Mouse (Mus musculus): Measurements from ENCODE around the gene Mast3.

Gene Mast3

GRCm38 (mm10) chr8:70804481-70805206, at the start of gene Mast3:
Mast3 (minus strand) TSS chr8:70805054.
- peak; percentile 85 for DNase-seq (ENCODE audit: extremely low read depth, insufficient read length, low spot score)

DNA sequence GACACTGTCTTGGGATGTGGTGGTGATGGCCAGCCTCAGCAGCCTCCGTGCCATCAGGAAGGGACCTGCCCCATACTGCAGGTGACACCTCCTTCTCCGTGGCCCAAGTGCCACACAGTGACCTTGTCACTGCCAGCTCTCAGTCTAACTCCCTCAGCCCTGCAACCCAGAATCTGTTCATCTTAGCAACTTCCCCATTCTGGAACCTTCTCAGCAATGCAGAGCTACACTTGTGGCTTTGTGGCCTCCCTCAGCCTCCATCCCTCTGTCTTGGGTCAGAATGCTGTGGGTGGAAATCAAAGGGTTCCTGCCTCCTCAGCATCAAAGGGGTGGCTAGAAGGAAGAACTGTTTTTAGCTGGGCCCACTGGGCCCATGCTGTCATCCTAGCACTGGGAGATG, 49.0 kb upstream of the Mast3 start:
- no peak for DNase-seq (ENCODE audit: extremely low read depth, insufficient read length, low spot score)

- no peak for DNase-seq (ENCODE audit: extremely low read depth, insufficient read length, low spot score)
Measured at GRCm38 (mm10) chr8:70852595-70853231, 47.9 kb upstream of the Mast3 start.

DNA sequence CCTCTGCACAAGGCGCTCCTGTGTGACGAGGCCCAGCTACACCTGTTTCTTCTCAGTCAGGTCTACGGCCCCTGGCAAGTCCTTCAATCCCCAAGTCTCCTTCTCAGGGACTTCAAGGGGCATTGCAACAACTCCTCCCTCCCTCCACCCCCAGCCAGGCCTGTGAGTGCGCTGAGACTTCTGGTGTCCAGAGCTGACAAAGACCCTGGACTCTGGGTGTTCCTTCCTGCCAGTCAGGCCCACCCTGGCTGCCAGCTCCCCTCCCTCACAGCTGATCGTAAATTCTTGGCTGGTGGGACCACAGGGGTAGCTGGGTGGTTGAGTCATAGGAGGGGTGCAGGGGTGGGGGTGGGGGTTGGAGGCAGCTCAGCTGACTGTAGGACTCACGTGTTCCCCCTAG, 47.0 kb upstream of the Mast3 start:
- DNase-seq (ENCODE audit: extremely low read depth, insufficient read length, low spot score) = no peak

GRCm38 (mm10) chr8:70850947-70851346, 46.1 kb upstream of the Mast3 start:
- DNase-seq (ENCODE audit: extremely low read depth, insufficient read length, low spot score) = no peak

- DNase-seq (ENCODE audit: extremely low read depth, insufficient read length, low spot score) = no peak
Measured at GRCm38 (mm10) chr8:70850132-70850845, 45.4 kb upstream of the Mast3 start.

- DNase-seq (ENCODE audit: extremely low read depth, insufficient read length, low spot score) = peak; percentile 59
Measured at GRCm38 (mm10) chr8:70849333-70849990, 44.6 kb upstream of the Mast3 start.

DNA sequence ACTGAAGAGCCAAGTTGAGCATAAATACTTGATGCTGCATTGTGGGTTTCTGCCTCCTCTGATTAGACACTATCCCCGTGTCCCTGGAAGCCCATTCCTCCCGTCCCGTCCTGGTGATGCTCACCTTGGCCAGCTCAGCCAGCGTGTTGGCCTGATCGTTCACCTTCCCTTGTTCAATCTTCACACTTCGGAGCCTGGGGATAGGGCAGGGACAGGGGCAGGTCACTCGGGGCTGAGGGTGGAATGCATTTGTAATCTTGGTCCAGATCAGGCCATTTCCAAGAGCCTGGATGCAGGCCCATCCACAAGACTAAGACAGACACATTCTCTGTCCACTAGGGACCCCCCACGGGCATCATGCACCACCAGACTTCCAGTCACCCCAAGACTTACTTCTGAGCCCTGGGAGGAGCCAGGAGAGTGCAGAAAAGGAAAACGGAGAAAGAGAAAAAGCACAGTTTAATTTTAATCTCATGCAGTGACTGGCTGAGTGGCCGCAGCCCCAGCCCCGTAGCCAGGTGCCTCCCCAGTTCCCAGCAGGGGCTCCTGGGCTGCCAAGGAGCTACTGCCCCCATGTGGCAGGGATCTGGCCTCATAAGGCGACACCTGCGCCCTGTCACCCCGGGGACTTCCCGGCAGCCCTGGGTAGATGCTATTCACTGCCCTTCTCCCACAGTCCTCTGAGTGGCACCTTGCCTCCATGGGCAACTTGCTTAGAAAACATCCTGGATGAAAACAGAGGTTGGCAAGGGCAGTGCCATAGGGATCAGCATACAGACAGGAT, 41.7 kb upstream of the Mast3 start:
- DNase-seq (ENCODE audit: extremely low read depth, insufficient read length, low spot score) = no peak

- no peak for DNase-seq (ENCODE audit: extremely low read depth, insufficient read length, low spot score)
Measured at GRCm38 (mm10) chr8:70845108-70845507, 40.3 kb upstream of the Mast3 start.

DNA sequence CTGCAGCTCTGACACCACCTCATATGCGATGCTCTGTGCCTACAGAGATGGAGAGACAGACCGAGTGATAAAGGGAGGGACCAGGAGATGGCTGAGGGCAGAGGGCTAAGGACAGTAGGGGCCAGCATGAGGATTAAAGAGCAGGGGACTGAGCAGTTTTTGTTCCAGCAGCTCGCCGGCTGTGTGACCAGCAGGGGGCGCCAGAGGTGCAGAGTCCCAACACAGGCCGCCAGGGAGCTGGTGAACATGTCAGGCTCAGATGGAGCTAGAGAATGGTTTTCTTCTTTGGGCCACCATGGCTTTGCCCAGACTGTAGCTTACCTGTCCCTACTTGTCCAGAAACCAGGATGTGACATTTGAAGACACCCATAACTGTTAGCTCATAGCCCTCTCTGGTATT, 39.7 kb upstream of the Mast3 start:
- DNase-seq (ENCODE audit: extremely low read depth, insufficient read length, low spot score) = peak; percentile 72

- DNase-seq (ENCODE audit: extremely low read depth, insufficient read length, low spot score) = no peak
Measured at GRCm38 (mm10) chr8:70843941-70844340, 39.1 kb upstream of the Mast3 start.

GRCm38 (mm10) chr8:70843214-70843773, 38.4 kb upstream of the Mast3 start:
- no peak for DNase-seq (ENCODE audit: extremely low read depth, insufficient read length, low spot score)

DNA sequence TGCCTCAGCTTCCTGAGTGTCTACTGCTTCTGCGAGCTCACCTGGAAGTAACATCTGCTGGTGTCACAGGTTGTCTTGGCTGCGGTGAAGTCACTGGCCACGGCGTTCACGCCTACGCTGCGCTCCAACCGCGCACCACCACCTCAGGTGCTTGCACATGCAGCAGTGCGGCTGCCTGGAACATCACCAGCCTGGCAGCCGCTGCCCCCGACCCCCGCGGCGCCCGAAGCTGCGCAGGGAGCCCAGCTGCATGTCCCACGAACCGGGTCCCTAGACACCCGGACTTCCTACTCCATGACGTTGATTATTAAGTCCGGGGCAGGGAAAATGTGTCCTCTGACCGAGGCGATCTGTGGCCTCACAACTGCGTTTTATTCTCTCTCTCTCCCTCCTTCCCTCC, 37.6 kb upstream of the Mast3 start:
- DNase-seq (ENCODE audit: extremely low read depth, insufficient read length, low spot score) = no peak

- DNase-seq (ENCODE audit: extremely low read depth, insufficient read length, low spot score) = peak; percentile 57
Measured at GRCm38 (mm10) chr8:70841147-70842072, 36.6 kb upstream of the Mast3 start.

DNA sequence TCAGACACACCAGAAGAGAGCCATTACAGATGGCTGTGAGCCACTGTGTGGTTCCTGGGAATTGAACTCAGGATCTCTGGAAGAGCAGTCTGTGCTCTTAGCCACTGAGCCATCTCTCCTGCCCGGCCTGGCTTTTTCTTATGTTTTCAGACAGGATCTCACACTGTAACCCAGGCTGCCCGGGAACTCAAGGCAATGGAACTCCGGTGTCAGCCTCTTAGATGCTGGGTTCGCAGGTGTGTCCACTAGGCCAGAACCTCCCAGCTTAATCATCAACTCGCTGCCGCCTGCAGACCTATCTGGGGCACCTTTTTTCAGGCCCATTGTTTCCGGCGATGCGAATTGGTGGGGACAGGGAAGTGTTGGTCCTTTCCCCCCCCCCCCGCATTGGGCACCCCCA, 35.7 kb upstream of the Mast3 start:
- no peak for DNase-seq (ENCODE audit: extremely low read depth, insufficient read length, low spot score)

- peak; percentile 96 for DNase-seq (ENCODE audit: extremely low read depth, insufficient read length, low spot score)
Measured at GRCm38 (mm10) chr8:70839408-70840351, 34.8 kb upstream of the Mast3 start, which contains the start of gene Arrdc2. Arrdc2 (minus strand) TSS chr8:70839720.

DNA sequence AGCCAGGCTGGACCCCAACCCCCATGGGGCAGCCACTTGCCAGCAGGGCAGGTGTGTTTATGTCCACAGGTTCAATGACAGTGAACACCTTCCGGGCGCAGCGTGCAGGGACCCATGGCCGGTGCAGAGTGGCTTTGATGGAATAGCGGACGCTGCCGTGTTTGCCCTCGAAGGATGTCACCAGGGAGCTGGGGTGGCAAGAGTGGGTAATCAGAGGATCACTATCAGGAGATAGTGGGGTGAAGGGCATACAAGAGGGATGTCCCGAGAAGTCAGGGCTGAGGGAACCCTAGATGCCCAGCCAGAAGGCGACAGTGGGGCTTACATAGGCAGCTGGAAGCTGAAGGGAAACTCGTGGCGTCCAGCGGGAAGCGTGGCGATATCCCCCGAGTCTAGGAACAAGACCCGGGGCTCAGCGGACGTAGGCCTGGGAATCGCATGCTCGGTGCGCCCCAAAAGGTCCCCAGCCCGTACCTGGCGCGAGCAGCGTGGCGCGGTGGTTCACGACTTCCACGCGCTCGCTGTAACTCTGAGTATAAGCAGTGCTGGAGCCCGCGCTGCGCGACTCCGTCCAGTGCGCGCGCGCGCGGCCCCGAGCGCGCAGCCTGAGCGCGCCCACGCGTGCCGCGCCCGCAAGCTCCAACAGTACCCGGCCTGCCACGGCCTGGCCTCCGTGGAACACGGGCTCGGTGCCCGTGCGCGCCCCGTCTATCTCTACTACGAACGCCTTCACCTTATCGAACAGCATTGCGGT, 34.0 kb upstream of the Mast3 start:
- peak; percentile 93 for DNase-seq (ENCODE audit: extremely low read depth, insufficient read length, low spot score)

Measured in 3134 (cell line).